Mouse (Mus musculus): Measurements from ENCODE around the gene Rpl23a. TPM values are rescaled to one million over a fixed set of nuclear protein-coding genes. Genes with fewer than 3 reads are reported as not detected.
A peak's percentile ranks its signal among the peaks of the same experiment; 100 is the strongest.

Rpl23a gene
- polyA plus RNA-seq, 1 experiment from 2014 or later, result 1,079 TPM

DNA sequence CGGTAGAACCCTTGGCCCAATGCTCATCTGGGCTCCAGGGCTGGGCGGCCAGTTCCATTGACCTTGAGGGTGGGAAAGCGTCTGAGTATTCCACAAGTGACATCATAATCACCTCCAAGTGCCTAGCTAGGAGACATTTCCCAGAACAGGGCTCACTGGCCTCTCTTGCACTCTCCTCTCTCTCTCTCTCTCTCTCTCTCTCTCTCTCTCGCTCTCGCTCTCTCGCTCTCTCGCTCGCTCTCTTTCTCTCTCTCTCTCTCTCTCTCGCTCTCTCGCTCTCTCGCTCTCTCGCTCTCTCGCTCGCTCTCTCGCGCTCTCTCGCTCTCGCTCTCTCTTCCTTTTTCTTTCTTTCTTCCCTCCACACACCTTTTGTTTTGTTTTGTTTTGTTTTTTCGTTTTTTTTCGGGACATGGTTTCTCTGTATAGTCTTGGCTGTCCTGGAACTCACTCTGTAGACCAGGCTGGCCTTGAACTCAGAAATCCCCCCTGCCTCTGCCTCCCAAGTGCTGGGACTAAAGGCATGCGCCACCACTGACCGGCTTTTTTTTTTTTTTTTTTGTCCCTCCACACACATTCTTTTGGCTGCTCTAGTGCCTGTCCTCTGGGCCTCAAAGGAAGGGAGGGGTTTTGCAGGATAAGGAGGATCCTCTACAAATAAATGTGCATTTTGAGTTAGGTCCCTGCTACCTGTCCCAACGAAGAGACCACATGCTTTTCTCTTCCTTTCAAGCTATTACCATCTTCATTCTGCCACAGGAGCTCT is 11.9 kb upstream of the Rpl23a start:
- ATAC-seq (no peak), DNase-seq (ENCODE audit: low spot score) (no peak)
- no peak overlapping the region; the same call in 1 of the 2 replicates for H3K9ac ChIP-seq (replicated peaks; ENCODE audit: low read depth)
- 50% methylated on average over 23 of the region's 23 CpGs for whole genome bisulfite sequencing
- H3K4me1 ChIP-seq (ENCODE audit: insufficient read depth, low read depth, low read length), result peaks cover under 1% of the 10 kb centered on the region; the same call in 1 of the 2 replicates
- no peaks in the 10 kb centered on the region for H3K36me3 ChIP-seq (ENCODE audit: insufficient read depth, low read length)
- H3K4me3 ChIP-seq (ENCODE audit: low read depth, low read length), result peak overlapping the region; percentile 59
- peak overlapping the region; percentile 47; the same call in 1 of the 2 replicates for H3K27ac ChIP-seq (ENCODE audit: low read length)
- H3K4me2 ChIP-seq (replicated peaks; ENCODE audit: low read depth, low read length), result peak overlapping the region; percentile 64
- H3K9me3 ChIP-seq (ENCODE audit: low read length), result no peaks in the 10 kb centered on the region
- TF ChIP-seq CTCF (IDR thresholded peaks at IDR 0.05) (no peak), EP300 (IDR thresholded peaks at IDR 0.05) (no peak)
- no peaks in the 10 kb centered on the region for H3K27me3 ChIP-seq (replicated peaks; ENCODE audit: insufficient read depth, low read length)

DNA sequence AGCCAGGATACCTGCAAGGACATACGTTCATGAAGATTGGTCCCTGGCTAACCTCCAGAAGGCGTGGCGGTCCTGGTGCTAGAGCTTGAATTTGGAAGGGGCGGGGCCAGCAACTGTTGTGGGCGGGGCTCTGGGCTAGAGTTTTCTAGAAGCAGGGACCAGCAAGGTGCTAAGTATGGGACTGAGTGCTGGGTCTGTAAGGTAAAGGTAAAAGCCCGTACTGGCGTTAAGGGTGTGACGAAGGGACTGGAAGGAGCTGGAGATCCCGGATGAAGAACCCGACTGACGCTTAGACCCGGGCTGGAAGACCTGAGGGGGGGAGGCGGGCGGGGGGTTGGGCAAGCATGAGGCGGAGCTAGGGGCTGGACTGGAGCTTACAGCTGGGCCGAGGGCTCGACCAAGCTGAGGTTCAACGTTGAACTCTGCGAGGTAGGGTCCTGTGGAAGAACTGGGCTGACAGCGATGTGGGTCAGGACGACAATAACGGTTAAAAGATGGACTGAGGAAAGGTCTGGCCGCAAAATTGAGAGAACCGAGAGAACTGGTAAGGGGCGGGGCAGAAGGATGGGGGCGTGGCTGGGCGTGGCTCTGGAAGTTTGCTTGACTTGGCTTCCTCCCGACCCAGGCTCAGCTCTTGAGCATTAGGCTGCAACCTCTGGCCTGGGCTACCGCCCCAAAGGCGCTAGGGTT is 11.2 kb upstream of the Rpl23a start:
- H3K9ac ChIP-seq (replicated peaks; ENCODE audit: low read depth), result no peak overlapping the region; the same call in 1 of the 2 replicates
- no peaks in the 10 kb centered on the region for H3K27me3 ChIP-seq (replicated peaks; ENCODE audit: insufficient read depth, low read length)
- ATAC-seq, result peak; percentile 87
- peak overlapping the region; percentile 64 for H3K4me2 ChIP-seq (replicated peaks; ENCODE audit: low read depth, low read length)
- TF ChIP-seq EP300 (IDR thresholded peaks at IDR 0.05), result no peak
- WGBS, result 1% methylated on average over 30 of the region's 30 CpGs
- DNase-seq (ENCODE audit: low spot score), result peak; percentile 89
- H3K27ac ChIP-seq (ENCODE audit: low read length), result peak overlapping the region; percentile 47
- peaks cover 8% of the 10 kb centered on the region; the same call in 1 of the 2 replicates for H3K4me1 ChIP-seq (ENCODE audit: insufficient read depth, low read depth, low read length)
- no peaks in the 10 kb centered on the region for H3K9me3 ChIP-seq (ENCODE audit: low read length)
- peak overlapping the region; percentile 59 for H3K4me3 ChIP-seq (ENCODE audit: low read depth, low read length)
- H3K36me3 ChIP-seq (ENCODE audit: insufficient read depth, low read length), result no peaks in the 10 kb centered on the region

DNA sequence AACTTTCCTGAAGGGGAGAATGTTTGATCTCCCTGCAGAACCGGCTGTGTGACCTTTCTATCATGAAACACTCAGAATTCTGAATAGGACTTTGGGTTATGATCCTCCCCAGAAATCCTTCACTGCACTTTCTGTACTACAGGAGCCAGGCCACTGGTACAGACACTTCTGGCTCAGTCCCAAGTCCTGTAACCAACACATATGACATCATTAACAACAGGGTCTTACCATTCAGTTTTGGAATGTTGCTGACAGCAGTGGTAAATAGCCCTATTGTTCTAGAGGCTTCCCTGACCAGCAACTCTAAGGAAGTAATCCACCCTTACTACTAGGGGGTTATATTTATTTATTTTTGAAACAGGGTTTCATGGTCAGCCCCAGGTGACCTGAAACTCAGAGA is 9.7 kb upstream of the Rpl23a start, which contains the start of gene Proca1:
Gene Proca1 (plus strand): TSS at position 280 of the 400 bp plus-strand sequence.
- WGBS, result 38% methylated on average over 1 of the region's 1 CpGs
- H3K4me2 ChIP-seq (replicated peaks; ENCODE audit: low read depth, low read length), result peak within 1 kb of the TSS; percentile 64
- TF ChIP-seq CTCF (IDR thresholded peaks at IDR 0.05) (no peak), EP300 (IDR thresholded peaks at IDR 0.05) (no peak)
- no peak within 1 kb of the TSS for H3K9ac ChIP-seq (replicated peaks; ENCODE audit: low read depth)
- peaks cover 9% of the 10 kb centered on the region; the same call in 1 of the 2 replicates for H3K4me1 ChIP-seq (ENCODE audit: insufficient read depth, low read depth, low read length)
- H3K27me3 ChIP-seq (replicated peaks; ENCODE audit: insufficient read depth, low read length), result no peaks in the 10 kb centered on the region
- H3K4me3 ChIP-seq (ENCODE audit: low read depth, low read length), result no peak within 1 kb of the TSS
- ATAC-seq (no peak), DNase-seq (ENCODE audit: low spot score) (peak; percentile 51)
- no peaks in the 10 kb centered on the region for H3K9me3 ChIP-seq (ENCODE audit: low read length)
- no peak within 1 kb of the TSS for H3K27ac ChIP-seq (ENCODE audit: low read length)
- no peaks in the 10 kb centered on the region for H3K36me3 ChIP-seq (ENCODE audit: insufficient read depth, low read length)

DNA sequence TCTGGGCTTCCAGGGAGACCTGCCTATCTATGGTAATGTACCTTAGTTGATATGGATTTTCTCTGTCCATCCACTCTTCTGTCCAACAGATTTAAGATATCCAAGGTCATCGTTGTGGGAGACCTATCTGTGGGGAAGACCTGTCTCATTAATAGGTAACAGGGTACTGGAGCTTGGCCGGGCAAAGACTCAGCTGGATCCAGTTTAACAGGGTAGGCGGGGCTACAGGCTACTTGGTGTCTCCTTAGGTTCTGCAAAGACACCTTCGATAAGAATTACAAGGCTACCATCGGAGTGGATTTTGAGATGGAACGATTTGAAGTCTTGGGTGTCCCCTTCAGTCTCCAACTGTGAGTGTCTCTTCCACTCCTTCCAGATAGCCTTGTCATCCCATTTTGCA is 6.7 kb upstream of the Rpl23a start:
- Histone ChIP-seq H3K27ac (ENCODE audit: low read length) (no peak overlapping the region), H3K4me2 (replicated peaks; ENCODE audit: low read depth, low read length) (peak overlapping the region; percentile 87), H3K4me3 (ENCODE audit: low read depth, low read length) (no peak overlapping the region), H3K9me3 (ENCODE audit: low read length) (no peaks in the 10 kb centered on the region), H3K4me1 (ENCODE audit: insufficient read depth, low read depth, low read length) (peaks cover 9% of the 10 kb centered on the region; the same call in 1 of the 2 replicates), H3K9ac (replicated peaks; ENCODE audit: low read depth) (no peak overlapping the region), H3K36me3 (ENCODE audit: insufficient read depth, low read length) (no peaks in the 10 kb centered on the region), H3K27me3 (replicated peaks; ENCODE audit: insufficient read depth, low read length) (no peaks in the 10 kb centered on the region)
- 39% methylated on average over 6 of the region's 6 CpGs for WGBS
- DNase-seq (ENCODE audit: low spot score) (no peak), ATAC-seq (no peak)
- no peak for TF ChIP-seq CTCF (IDR thresholded peaks at IDR 0.05)
- no peak for TF ChIP-seq EP300 (IDR thresholded peaks at IDR 0.05)

DNA sequence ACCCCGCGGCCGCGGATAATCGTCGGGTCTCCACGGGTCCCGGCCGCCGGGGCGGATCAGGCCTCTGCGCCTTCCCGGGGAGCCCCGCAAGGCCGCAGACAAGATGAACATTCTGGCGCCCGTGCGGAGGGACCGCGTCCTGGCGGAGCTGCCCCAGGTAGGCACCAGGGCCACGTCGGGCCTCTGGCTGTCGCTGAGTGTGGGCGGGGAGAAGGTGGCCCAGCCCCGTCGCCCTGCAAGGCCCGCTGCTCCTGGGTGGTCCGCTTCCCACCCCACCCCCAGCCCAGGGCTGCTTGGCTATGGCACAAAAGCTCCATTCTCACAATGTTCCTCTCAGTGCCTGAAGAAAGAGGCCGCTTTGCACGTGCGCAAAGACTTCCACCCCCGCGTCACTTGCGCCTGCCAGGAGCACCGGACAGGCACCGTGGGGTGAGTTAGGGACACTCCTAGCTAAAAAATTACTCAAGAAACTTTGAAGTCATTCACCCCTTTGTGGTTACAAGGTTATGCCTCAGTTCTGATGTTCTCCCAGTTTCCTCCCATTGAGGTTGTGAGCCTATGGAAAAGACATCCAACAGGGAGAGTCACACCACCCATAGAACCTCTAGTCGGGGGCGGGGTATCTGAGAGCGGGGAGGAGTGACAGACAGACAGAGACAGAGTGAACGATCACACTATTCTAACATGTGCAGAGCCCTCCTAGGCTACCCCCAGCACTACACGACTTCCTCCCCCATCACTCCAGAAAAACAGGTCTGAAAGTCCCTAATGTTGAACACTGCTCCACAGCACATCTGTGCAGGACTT is 6.1 kb upstream of the Rpl23a start:
- 1% methylated on average over 31 of the region's 42 CpGs for WGBS

More for the DNA sequence above, 6.1 kb upstream of the Rpl23a start:
- Histone ChIP-seq H3K9ac (replicated peaks; ENCODE audit: low read depth) (peak overlapping the region; percentile 77), H3K4me3 (ENCODE audit: low read depth, low read length) (peak overlapping the region; percentile 71), H3K4me2 (replicated peaks; ENCODE audit: low read depth, low read length) (peak overlapping the region; percentile 87), H3K27me3 (replicated peaks; ENCODE audit: insufficient read depth, low read length) (no peaks in the 10 kb centered on the region), H3K36me3 (ENCODE audit: insufficient read depth, low read length) (no peaks in the 10 kb centered on the region), H3K4me1 (ENCODE audit: insufficient read depth, low read depth, low read length) (peaks cover 9% of the 10 kb centered on the region; the same call in 1 of the 2 replicates), H3K9me3 (ENCODE audit: low read length) (no peaks in the 10 kb centered on the region), H3K27ac (ENCODE audit: low read length) (peak overlapping the region; percentile 95)
- peak; percentile 76 for ATAC-seq
- DNase-seq (ENCODE audit: low spot score), result peak; percentile 87
- TF ChIP-seq EP300 (IDR thresholded peaks at IDR 0.05), result no peak
- no peak for TF ChIP-seq CTCF (IDR thresholded peaks at IDR 0.05)
